12 mouse cellular contexts compared by ENCODE assay signal in genomic region chr2:65449126-65449828, GRCm38 (mm10).
"Had no signal": no experiment of that assay in that cellular context is flagged by ENCODE, and none has a peak within 500 bp of the region (broad histone marks: within the 10 kb centered on the region; RNA-seq: fewer than 3 reads in every experiment).

No protein-coding gene starts in this region.

- DNase-seq: liver, postnatal 0 days; lung, adult 2 months; lung, postnatal 14 days; lung, postnatal 36 days; retina, postnatal 1 day; right cerebral cortex, adult 18-20 months; right cerebral cortex, postnatal 25 days; right cerebral cortex, postnatal 4 days; spleen, adult 18-20 months; thymus, adult 2 months; thymus, postnatal 25 days; thymus, postnatal 4 days had no signal
